Mouse (Mus musculus): ENCODE results near the gene Ghdc. TPM values are rescaled to one million over a fixed set of nuclear protein-coding genes. Genes with fewer than 3 reads are reported as not detected.

Ghdc gene
- 1 to 10 TPM; 4.8 to 4.9 TPM for total RNA-seq (2021)
- long read RNA-seq, experiment 1, partial matches to known transcripts = 0 of 1 reads
- long read RNA-seq, experiment 1, other reads (novel, unspliced or antisense) = 1 of 1 reads
- long read RNA-seq, experiment 2, partial matches to known transcripts = 1 of 2 reads
- long read RNA-seq, experiment 2, other reads (novel, unspliced or antisense) = 0 of 2 reads

- DNase-seq = peak; percentile 82
Observed at GRCm38 (mm10) chr11:100770646-100771408, at the start of gene Ghdc. TSS of gene Ghdc (minus strand) at chr11:100770957.

- no peak for DNase-seq
Observed at GRCm38 (mm10) chr11:100820047-100820446, 49.3 kb upstream of the Ghdc start.

- no peak for DNase-seq
Observed at GRCm38 (mm10) chr11:100819626-100820025, 48.9 kb upstream of the Ghdc start.

GRCm38 (mm10) chr11:100819048-100819447 lies 48.3 kb upstream of the Ghdc start:
- DNase-seq = no peak

- DNase-seq = no peak
Observed at GRCm38 (mm10) chr11:100818359-100819012, 47.7 kb upstream of the Ghdc start.

GRCm38 (mm10) chr11:100817311-100817710 lies 46.6 kb upstream of the Ghdc start:
- no peak for DNase-seq

- DNase-seq = no peak
Observed at GRCm38 (mm10) chr11:100816801-100817200, 46.0 kb upstream of the Ghdc start.

- DNase-seq = no peak
Observed at GRCm38 (mm10) chr11:100816342-100816741, 45.6 kb upstream of the Ghdc start.

- peak; percentile 88 for DNase-seq
Observed at GRCm38 (mm10) chr11:100814498-100814897, 43.7 kb upstream of the Ghdc start.

- DNase-seq = no peak
Observed at GRCm38 (mm10) chr11:100811132-100811531, 40.4 kb upstream of the Ghdc start.

GRCm38 (mm10) chr11:100810516-100810915 lies 39.8 kb upstream of the Ghdc start:
- no peak for DNase-seq

GRCm38 (mm10) chr11:100806380-100807305 lies 35.9 kb upstream of the Ghdc start:
- peak; percentile 62 for DNase-seq

GRCm38 (mm10) chr11:100805535-100805934 lies 34.8 kb upstream of the Ghdc start:
- peak; percentile 70 for DNase-seq

- no peak for DNase-seq
Observed at GRCm38 (mm10) chr11:100804409-100804808, 33.7 kb upstream of the Ghdc start.

- DNase-seq = no peak
Observed at GRCm38 (mm10) chr11:100799426-100799825, 28.7 kb upstream of the Ghdc start.

GRCm38 (mm10) chr11:100796585-100796984 lies 25.8 kb upstream of the Ghdc start:
- no peak for DNase-seq

GRCm38 (mm10) chr11:100795386-100795785 lies 24.6 kb upstream of the Ghdc start:
- no peak for DNase-seq

GRCm38 (mm10) chr11:100791457-100792049 lies 20.8 kb upstream of the Ghdc start:
- DNase-seq = peak; percentile 54

- DNase-seq = peak; percentile 90
Observed at GRCm38 (mm10) chr11:100790644-100791043, 19.9 kb upstream of the Ghdc start.

GRCm38 (mm10) chr11:100789702-100790101 lies 18.9 kb upstream of the Ghdc start:
- DNase-seq = no peak

- DNase-seq = no peak
Observed at GRCm38 (mm10) chr11:100785774-100786173, 15.0 kb upstream of the Ghdc start.

- DNase-seq = no peak
Observed at GRCm38 (mm10) chr11:100784286-100784685, 13.5 kb upstream of the Ghdc start.
